Mouse (Mus musculus): ENCODE measurements at regions not wholly inside any gene's neighbourhood (a gene's known extent, or its start where the extent isn't known, plus 50 kb on each side); places are given as distances from the start of the nearest gene placed in this dataset.

DNA sequence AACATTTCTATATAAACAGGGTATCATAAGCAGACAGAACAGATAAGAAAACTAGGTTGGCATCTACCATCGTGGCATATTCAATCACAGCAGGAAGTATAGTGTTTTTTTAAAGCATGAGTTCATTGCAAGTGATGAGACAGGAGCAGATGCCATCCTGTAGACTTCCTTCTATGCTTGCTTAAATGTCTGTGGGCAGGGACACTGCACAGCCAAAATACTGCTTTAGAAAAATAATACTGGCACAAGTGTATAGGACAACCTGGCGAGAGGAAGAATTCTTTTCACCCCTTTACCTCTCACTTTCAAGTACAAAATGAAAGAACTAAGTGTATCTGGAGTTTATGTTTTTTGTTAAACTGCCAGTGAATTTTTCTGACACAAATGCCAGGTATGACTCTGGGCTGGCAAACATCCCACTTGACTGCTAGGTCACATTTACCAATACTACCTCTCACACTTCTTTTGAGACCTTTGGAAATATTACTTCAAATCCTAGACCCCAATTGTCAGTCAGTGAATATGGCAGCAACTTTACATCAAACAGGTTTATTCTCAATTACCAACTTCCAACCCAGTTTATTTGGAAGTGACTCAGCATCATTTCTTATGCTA, 116.3 kb downstream of the 4931400O07Rik start:
- DNase-seq = peak; percentile 46

Measured in cerebellum, adult 8-10 months (tissue).